Mouse (Mus musculus): ENCODE data around the gene Arv1. TPM values are rescaled to one million over a fixed set of nuclear protein-coding genes. Genes with fewer than 3 reads are reported as not detected.

The Arv1 gene
- polyA plus RNA-seq, 1 experiment from 2014 or later, result 13.3 TPM

DNA sequence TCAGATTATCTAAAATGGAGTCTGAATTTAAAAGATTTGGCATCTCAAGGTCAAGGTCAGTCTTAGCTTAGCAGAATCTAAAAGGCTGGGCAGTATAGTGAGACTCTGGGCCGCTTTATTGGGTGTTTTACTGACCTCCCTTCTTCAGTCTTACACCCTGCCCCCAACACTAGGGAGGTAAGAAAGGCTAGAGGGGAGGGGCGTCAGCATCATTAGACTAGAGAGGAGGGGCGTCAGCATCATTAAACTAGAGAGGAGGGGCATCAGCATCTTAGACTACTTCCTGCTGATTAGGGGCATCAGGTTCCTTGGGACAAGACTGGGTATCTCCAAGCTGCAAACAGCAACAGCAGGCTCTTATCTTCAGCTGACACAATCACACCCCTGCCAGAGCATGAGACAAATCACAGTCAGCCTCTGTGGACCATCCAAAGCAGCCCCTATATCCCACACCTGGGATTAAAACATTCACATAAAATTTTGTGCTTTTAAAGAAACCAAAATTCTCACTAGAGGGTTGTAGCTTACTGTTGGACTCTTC, 13.5 kb downstream of the Arv1 start:
- WGBS (ENCODE audit: insufficient replicate concordance), result 62% methylated on average over 3 of the region's 3 CpGs
- Histone ChIP-seq H3K4me2 (no peak overlapping the region), H3K27ac (no peak overlapping the region), H3K4me1 (no peaks in the 10 kb centered on the region), H3K9ac (no peak overlapping the region), H3K27me3 (replicated peaks) (no peaks in the 10 kb centered on the region), H3K4me3 (no peak overlapping the region), H3K36me3 (peaks cover 69% of the 10 kb centered on the region), H3K9me3 (replicated peaks) (no peaks in the 10 kb centered on the region)
- ATAC-seq, result no peak

DNA sequence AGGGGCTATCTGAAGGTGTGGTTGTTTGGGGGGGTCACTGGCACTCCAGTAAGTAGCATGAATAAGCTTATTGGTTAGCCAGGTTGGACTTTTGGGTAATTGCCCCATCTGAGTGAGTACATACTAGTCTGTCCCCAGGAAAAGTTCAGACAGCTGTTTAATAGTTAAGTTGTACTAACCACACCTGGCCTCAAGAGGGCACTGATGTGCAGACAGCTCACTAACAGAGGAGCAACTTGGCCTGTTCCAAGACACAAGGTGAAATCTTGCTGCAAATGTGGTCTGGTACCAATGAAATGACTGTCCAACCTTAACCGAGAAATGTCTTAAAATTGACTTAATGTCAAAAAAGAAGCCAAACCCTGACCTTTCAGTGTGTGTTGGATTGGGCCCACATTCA, 17.3 kb downstream of the Arv1 start:
- Histone ChIP-seq H3K27ac (no peak overlapping the region), H3K4me1 (no peaks in the 10 kb centered on the region), H3K4me3 (no peak overlapping the region), H3K9me3 (replicated peaks) (no peaks in the 10 kb centered on the region), H3K9ac (no peak overlapping the region), H3K4me2 (no peak overlapping the region), H3K36me3 (peaks cover 43% of the 10 kb centered on the region), H3K27me3 (replicated peaks) (no peaks in the 10 kb centered on the region)
- WGBS (ENCODE audit: insufficient replicate concordance), result 79% methylated on average over 1 of the region's 1 CpGs
- ATAC-seq, result no peak

DNA sequence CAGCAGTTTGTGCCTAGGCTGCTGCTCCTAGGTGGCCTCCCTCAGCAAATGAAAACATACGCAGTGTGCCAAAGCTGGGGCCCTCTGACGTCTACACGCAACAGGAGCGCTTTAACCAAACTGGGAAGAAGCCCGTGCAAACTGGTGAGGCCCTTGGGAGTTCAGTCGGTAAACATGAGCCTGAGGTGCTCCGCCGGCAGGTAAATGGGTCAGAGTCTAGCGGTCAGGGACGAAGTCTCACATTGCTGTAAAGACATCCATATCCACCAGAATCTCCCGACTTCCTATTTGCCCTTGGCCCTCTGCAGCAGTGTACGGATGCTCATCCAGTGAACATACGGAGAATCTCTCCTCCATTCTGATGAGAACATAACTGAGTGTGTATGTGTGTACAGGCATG, 24.7 kb downstream of the Arv1 start:
- H3K4me3 ChIP-seq, result no peak overlapping the region
- peaks cover 38% of the 10 kb centered on the region for H3K27me3 ChIP-seq (replicated peaks)
- 64% methylated on average over 13 of the region's 13 CpGs for WGBS (ENCODE audit: insufficient replicate concordance)
- peaks cover 17% of the 10 kb centered on the region for H3K4me1 ChIP-seq
- no peak overlapping the region for H3K4me2 ChIP-seq
- no peaks in the 10 kb centered on the region for H3K36me3 ChIP-seq
- H3K9ac ChIP-seq, result no peak overlapping the region
- ATAC-seq, result no peak
- no peaks in the 10 kb centered on the region for H3K9me3 ChIP-seq (replicated peaks)
- no peak overlapping the region for H3K27ac ChIP-seq

- 1% methylated on average over 26 of the region's 31 CpGs for WGBS (ENCODE audit: insufficient replicate concordance)
- Histone ChIP-seq H3K4me1 (peaks cover 29% of the 10 kb centered on the region), H3K4me2 (peak overlapping the region; percentile 79), H3K36me3 (no peaks in the 10 kb centered on the region), H3K27ac (no peak overlapping the region), H3K9me3 (replicated peaks) (no peaks in the 10 kb centered on the region), H3K9ac (peak overlapping the region; percentile 33), H3K4me3 (peak overlapping the region; percentile 61), H3K27me3 (replicated peaks) (peaks cover 83% of the 10 kb centered on the region)
- no peak for ATAC-seq
These were observed 29.3 kb downstream of the Arv1 start for GRCm38 (mm10) chr8:124751191-124751590.

DNA sequence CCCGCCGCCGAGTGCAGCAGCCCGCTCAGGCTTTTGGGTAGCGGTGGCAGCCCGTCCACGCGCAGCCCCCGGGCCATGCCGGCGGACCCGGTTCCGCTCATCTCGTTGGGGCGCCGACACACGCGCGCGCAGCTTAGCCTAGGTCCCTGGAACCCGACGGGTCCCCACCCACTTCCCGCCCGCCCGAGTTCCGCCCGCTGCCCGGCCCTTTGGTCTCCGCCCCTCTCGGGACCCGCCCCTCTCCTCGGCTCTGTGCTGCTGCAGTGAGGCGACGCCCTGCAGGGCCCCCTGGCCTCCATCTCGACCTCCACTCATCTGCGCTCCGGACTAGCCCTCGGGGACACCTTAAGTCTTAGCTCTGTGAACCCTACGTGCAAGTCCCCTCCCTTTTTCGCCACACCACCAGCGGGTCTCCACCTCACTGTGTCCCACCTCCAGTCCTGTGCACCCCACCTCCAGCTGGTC, 29.8 kb downstream of the Arv1 start, which contains the start of gene Fam89a:
TSS of gene Fam89a (minus strand) at position 124 of the 465 bp plus-strand sequence.
- no peak within 1 kb of the TSS for H3K27ac ChIP-seq
- H3K4me3 ChIP-seq, result peak within 1 kb of the TSS; percentile 61
- peaks cover 28% of the 10 kb centered on the region for H3K4me1 ChIP-seq
- H3K36me3 ChIP-seq, result no peaks in the 10 kb centered on the region
- no peaks in the 10 kb centered on the region for H3K9me3 ChIP-seq (replicated peaks)
- under 1% methylated on average over 41 of the region's 41 CpGs for WGBS (ENCODE audit: insufficient replicate concordance)
- peak; percentile 74 for ATAC-seq
- H3K9ac ChIP-seq, result peak within 1 kb of the TSS; percentile 33
- peak within 1 kb of the TSS; percentile 79 for H3K4me2 ChIP-seq
- H3K27me3 ChIP-seq (replicated peaks), result peaks cover 79% of the 10 kb centered on the region

DNA sequence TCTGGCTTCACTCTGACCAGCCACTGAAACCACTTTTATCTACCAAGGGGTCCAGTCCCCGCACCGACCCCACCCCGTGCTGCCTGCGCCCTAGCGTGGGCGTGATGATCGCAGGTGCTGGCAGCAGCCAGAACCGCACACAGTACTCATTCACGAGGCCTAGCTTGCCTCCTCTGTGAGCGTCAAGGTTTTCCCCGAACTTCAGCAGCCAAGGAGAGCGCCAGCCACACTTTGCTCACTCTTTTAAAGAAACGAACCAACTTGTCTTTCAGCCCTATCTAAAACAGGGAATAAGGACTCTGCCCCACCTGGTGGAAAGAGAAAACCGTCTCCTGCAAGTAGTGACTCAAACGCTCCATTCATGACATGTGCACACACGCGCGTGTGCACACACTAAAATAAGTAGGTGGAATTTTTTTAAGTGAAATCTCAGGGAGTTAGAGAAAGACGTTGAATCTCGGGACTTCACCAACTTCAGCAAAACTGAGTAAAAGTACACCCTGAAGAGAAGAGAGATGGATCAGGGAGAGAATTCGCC, 30.5 kb downstream of the Arv1 start:
- Histone ChIP-seq H3K27me3 (replicated peaks) (peaks cover 77% of the 10 kb centered on the region), H3K4me3 (peak overlapping the region; percentile 61; the same call in 1 of the 2 replicates), H3K4me2 (peak overlapping the region; percentile 79), H3K4me1 (peaks cover 28% of the 10 kb centered on the region), H3K27ac (no peak overlapping the region), H3K9me3 (replicated peaks) (no peaks in the 10 kb centered on the region), H3K9ac (no peak overlapping the region), H3K36me3 (no peaks in the 10 kb centered on the region)
- ATAC-seq, result no peak
- WGBS (ENCODE audit: insufficient replicate concordance), result 29% methylated on average over 21 of the region's 21 CpGs

- Histone ChIP-seq H3K4me2 (0 out of 2 replicates have a peak overlapping the region, but pooled peaks have one; percentile 16), H3K27ac (peak overlapping the region; percentile 62), H3K36me3 (no peaks in the 10 kb centered on the region), H3K4me3 (no peak overlapping the region), H3K9ac (no peak overlapping the region), H3K27me3 (replicated peaks) (peaks cover 71% of the 10 kb centered on the region), H3K4me1 (peaks cover 28% of the 10 kb centered on the region), H3K9me3 (replicated peaks) (no peaks in the 10 kb centered on the region)
- WGBS (ENCODE audit: insufficient replicate concordance), result 26% methylated on average over 11 of the region's 11 CpGs
- ATAC-seq, result peak; percentile 40
These were observed 32.3 kb downstream of the Arv1 start for GRCm38 (mm10) chr8:124754101-124754791.

DNA sequence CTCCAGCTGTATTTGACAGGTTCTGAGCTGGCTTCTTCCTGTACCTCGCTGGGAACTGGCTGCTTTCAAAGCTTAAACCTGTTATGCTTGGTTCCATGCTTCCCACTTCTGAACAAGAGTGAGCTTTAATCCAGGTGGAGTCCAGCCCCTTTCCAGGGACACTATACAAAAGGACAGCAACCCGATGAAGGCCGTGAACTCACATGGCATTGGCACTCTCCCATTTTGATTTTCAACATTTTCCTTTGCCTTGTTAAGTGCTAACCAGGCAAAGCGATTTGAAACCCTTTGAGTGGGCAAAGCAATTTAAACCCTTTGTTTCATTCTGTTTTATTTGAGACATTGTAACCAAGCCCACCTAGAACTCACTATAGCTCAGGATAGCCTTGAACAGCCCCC, 32.9 kb downstream of the Arv1 start:
- 42% methylated on average over 4 of the region's 4 CpGs for WGBS (ENCODE audit: insufficient replicate concordance)
- peak overlapping the region; percentile 62 for H3K27ac ChIP-seq

DNA sequence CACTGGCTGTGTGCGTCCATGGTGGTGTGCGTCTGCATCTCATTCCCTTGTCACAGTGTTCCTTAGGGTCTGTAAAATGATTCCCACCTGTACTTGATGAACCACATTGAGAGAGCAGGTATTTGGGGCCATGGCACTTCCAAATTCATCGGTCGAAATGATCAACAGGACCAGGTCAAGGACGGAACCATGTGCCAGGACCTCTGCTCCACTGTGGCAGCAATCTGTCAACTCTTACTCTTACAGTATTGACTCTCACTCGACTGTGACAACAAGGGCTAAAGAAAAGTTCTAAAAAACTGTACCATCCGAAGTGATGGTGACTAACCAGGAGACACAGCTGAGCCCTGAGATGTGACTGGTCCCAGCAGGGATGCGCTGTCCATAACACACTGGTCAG, 33.5 kb downstream of the Arv1 start:
- peaks cover 59% of the 10 kb centered on the region for H3K27me3 ChIP-seq (replicated peaks)
- no peak overlapping the region for H3K9ac ChIP-seq
- ATAC-seq, result no peak
- peak overlapping the region; percentile 62; the same call in 1 of the 2 replicates for H3K27ac ChIP-seq
- no peak overlapping the region for H3K4me3 ChIP-seq
- peaks cover 28% of the 10 kb centered on the region for H3K4me1 ChIP-seq
- H3K9me3 ChIP-seq (replicated peaks), result no peaks in the 10 kb centered on the region
- H3K36me3 ChIP-seq, result no peaks in the 10 kb centered on the region
- H3K4me2 ChIP-seq, result no peak overlapping the region
- WGBS (ENCODE audit: insufficient replicate concordance), result 60% methylated on average over 8 of the region's 8 CpGs

More for the DNA sequence above, 32.9 kb downstream of the Arv1 start:
- H3K27me3 ChIP-seq (replicated peaks), result peaks cover 66% of the 10 kb centered on the region
- no peak overlapping the region for H3K4me3 ChIP-seq
- H3K36me3 ChIP-seq, result no peaks in the 10 kb centered on the region
- ATAC-seq, result no peak
- H3K4me2 ChIP-seq, result 0 out of 2 replicates have a peak overlapping the region, but pooled peaks have one; percentile 16
- no peak overlapping the region for H3K9ac ChIP-seq
- H3K9me3 ChIP-seq (replicated peaks), result no peaks in the 10 kb centered on the region
- H3K4me1 ChIP-seq, result peaks cover 28% of the 10 kb centered on the region

DNA sequence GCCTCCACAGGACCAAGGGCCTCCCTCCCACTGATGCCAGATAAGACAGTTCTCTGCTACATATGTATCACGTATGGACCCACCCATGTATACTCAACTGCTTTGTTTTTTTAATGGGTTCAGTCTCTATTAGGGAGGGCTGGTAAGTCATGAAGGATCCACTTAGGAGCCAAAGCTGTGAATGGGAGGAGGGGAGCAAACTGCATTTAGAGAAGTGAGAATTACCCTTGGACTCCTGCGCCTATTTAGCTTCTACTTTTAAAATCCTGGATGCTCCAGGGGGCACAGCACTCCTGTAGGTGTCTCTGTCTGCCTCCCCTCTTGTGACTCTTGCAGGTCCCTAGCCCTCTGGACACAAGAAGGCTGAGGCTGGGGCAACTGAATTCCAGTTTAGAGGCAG, 34.2 kb downstream of the Arv1 start:
- no peak overlapping the region for H3K9ac ChIP-seq
- peaks cover 23% of the 10 kb centered on the region for H3K4me1 ChIP-seq
- H3K4me2 ChIP-seq, result no peak overlapping the region
- no peak overlapping the region for H3K4me3 ChIP-seq
- no peak for ATAC-seq
- H3K36me3 ChIP-seq, result no peaks in the 10 kb centered on the region
- H3K27ac ChIP-seq, result no peak overlapping the region
- peaks cover 52% of the 10 kb centered on the region for H3K27me3 ChIP-seq (replicated peaks)
- no peaks in the 10 kb centered on the region for H3K9me3 ChIP-seq (replicated peaks)
- 30% methylated on average over 2 of the region's 2 CpGs for WGBS (ENCODE audit: insufficient replicate concordance)

- peaks cover 18% of the 10 kb centered on the region for H3K4me1 ChIP-seq
- no peaks in the 10 kb centered on the region for H3K9me3 ChIP-seq (replicated peaks)
- peaks cover 48% of the 10 kb centered on the region for H3K27me3 ChIP-seq (replicated peaks)
- no peak for ATAC-seq
- H3K4me2 ChIP-seq, result no peak overlapping the region
- 45% methylated on average over 5 of the region's 5 CpGs for WGBS (ENCODE audit: insufficient replicate concordance)
- no peak overlapping the region for H3K9ac ChIP-seq
- H3K27ac ChIP-seq, result no peak overlapping the region
- H3K4me3 ChIP-seq, result no peak overlapping the region
- H3K36me3 ChIP-seq, result no peaks in the 10 kb centered on the region
These were observed 34.7 kb downstream of the Arv1 start for GRCm38 (mm10) chr8:124756601-124757000.

GRCm38 (mm10) chr8:124758544-124758943, 36.6 kb downstream of the Arv1 start:
- H3K4me2 ChIP-seq, result no peak overlapping the region
- H3K36me3 ChIP-seq, result no peaks in the 10 kb centered on the region
- no peaks in the 10 kb centered on the region for H3K9me3 ChIP-seq (replicated peaks)
- no peak for ATAC-seq
- no peak overlapping the region for H3K9ac ChIP-seq
- H3K4me1 ChIP-seq, result peaks cover 9% of the 10 kb centered on the region; the same call in 1 of the 2 replicates
- WGBS (ENCODE audit: insufficient replicate concordance), result 30% methylated on average over 3 of the region's 3 CpGs
- H3K27ac ChIP-seq, result no peak overlapping the region
- H3K4me3 ChIP-seq, result no peak overlapping the region
- H3K27me3 ChIP-seq (replicated peaks), result peaks cover 28% of the 10 kb centered on the region
